Mouse (Mus musculus): ENCODE measurements around the gene Hoxd13. TPM values are rescaled to one million over a fixed set of nuclear protein-coding genes. Genes with fewer than 3 reads are reported as not detected.

Hoxd13 gene
- polyA plus RNA-seq, 1 experiment from 2014 or later, result not detected

DNA sequence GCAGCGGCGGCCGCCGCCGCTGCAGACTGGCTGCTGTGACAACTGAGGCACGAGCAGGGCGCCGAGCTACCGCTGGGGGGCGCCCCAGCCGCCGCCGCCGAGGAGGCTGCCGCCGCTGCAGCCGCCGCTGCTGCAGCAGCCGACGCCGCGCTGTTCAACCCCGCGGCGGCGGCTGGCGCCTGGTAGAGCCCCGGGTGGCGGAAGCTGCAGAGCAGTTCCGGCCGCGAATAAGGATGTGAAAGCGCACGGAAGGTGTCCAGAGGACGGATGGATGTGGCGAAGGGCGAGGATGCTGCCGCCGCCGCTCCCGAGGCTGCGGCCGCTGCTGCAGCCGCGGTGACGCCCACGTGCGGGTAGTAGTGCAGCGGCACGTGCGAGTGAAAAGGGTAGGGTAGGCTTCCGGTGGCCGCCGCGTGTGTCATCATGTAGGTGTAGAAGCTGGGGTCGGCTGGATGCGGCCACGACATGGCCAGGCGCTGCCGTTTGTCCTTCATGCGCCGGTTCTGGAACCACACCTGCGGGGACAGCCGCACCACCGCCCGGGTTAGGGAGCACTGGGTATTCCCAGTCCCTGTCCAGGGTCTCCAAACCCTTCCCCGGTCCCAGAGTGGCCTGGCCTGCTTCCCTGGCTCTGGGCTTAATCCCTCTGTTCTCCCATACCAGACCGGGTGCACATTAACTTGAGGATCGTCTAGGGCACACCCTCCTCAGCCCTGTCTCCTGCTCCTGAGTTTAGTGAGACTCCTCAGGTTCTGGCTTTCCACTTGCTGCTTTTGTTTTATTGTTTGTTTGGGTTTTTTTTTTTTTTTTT lies 12.1 kb upstream of the Hoxd13 start:
- H3K4me1 ChIP-seq, result peaks cover 14% of the 10 kb centered on the region
- H3K9me3 ChIP-seq, result no peaks in the 10 kb centered on the region
- H3K27me3 ChIP-seq (replicated peaks), result peaks cover 91% of the 10 kb centered on the region
- peak overlapping the region; percentile 50 for H3K4me3 ChIP-seq
- H3K4me2 ChIP-seq, result peak overlapping the region; percentile 68
- under 1% methylated on average over 56 of the region's 69 CpGs for WGBS
- H3K9ac ChIP-seq, result peak overlapping the region; percentile 37; the same call in 1 of the 2 replicates
- H3K36me3 ChIP-seq, result no peaks in the 10 kb centered on the region
- no peak for ATAC-seq (ENCODE audit: extremely low read depth, insufficient number of reproducible peaks, low FRiP score, low TSS enrichment)
- no peak overlapping the region for H3K27ac ChIP-seq (replicated peaks)

DNA sequence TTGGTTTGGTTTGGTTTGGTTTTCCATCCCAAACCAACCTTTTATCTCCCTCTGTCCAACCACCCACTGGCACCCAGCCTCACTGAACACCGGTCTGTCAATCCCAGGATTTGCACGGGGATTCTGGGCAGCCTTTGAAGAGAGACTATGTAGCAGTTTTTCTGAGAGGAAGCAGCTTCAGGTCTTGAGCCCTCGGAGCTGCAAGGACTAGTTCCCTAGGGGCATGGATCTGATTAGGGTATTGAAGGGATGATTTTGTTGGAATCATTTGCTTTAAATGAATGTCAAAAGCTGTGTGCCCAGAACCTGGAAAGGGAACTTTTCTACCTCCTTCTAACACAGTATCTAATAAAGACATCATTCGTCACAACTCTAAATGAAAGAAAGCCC lies 11.5 kb upstream of the Hoxd13 start:
- H3K4me3 ChIP-seq, result no peak overlapping the region
- H3K4me2 ChIP-seq, result no peak overlapping the region
- H3K9me3 ChIP-seq, result no peaks in the 10 kb centered on the region
- H3K27ac ChIP-seq (replicated peaks), result no peak overlapping the region
- ATAC-seq (ENCODE audit: extremely low read depth, insufficient number of reproducible peaks, low FRiP score, low TSS enrichment), result no peak
- no peak overlapping the region for H3K9ac ChIP-seq
- WGBS, result 3% methylated on average over 4 of the region's 4 CpGs
- H3K36me3 ChIP-seq, result no peaks in the 10 kb centered on the region
- peaks cover 16% of the 10 kb centered on the region for H3K4me1 ChIP-seq
- H3K27me3 ChIP-seq (replicated peaks), result peaks cover 91% of the 10 kb centered on the region

DNA sequence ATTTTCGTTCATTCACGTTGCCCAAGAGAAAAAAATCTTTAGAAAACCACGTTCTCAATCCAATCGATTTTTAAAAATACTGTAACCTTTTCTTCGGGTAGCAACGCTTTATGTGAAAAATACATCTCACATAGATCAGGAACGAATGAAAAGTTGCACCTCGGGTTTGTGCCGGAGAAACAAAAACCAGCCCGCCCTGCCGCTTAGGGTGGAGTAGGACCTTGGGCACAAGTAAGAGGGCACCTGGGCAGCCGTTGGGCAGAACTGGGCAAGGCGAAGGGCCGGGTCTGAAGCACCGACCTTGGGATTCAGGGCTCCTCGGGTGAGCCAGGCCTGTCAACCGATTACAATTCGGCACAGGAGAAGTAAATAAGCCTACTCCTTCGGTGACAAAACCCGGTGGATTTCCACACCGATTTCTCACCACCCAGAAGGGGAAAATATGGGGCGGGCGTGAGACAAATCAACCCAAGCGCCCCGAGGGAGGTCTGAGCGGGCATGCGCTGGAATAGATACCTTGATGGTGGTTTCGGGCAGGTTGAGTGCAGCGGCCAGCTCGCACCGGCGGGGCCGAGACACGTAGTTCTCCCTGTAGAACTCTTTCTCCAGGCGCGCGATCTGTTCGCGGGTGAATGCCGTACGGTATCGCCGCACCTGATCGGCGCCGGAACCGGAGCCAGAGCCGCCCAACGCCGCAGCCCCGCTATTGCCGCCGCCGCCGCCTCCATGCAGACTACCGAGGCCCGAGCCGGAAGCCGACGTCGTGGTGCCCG lies 10.7 kb upstream of the Hoxd13 start:
- H3K4me1 ChIP-seq, result peaks cover 18% of the 10 kb centered on the region
- peak overlapping the region; percentile 21 for H3K4me2 ChIP-seq
- no peaks in the 10 kb centered on the region for H3K9me3 ChIP-seq
- no peak for ATAC-seq (ENCODE audit: extremely low read depth, insufficient number of reproducible peaks, low FRiP score, low TSS enrichment)
- no peak overlapping the region for H3K27ac ChIP-seq (replicated peaks)
- 3% methylated on average over 62 of the region's 62 CpGs for WGBS
- peaks cover 91% of the 10 kb centered on the region for H3K27me3 ChIP-seq (replicated peaks)
- no peak overlapping the region for H3K9ac ChIP-seq
- no peaks in the 10 kb centered on the region for H3K36me3 ChIP-seq
- peak overlapping the region; percentile 18; the same call in 1 of the 2 replicates for H3K4me3 ChIP-seq

DNA sequence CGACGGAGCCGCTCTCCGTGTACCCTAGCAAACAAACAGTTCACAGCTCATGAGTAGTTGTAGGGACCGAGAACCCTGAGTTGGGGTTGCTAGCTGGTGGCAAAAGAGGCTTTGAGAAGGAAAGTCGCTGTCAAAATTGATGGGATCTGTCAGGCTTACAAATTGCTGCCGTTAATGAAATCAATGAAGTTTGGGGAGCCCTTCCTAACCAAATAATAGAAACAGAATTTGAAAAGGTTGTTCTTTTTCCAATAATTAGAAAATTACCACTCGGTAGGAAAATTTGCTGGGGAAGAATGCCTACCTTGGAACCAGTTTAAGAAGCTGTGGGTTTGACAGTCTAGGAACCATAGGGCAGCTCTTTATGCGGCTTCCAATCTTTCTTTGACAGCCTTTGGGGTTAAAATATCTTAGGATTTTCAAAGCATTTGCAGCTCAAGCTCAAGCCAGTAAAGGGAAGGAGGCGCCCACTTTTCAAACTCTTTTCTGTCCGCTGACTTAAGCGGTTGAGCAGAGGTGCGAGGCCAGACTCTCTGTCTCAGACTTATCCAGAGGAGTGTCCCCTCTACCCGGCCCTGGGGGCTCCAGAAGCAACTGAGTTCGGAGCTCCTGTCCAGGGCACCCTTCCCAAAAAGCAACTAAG lies 10.0 kb upstream of the Hoxd13 start:
- Histone ChIP-seq H3K9me3 (no peaks in the 10 kb centered on the region), H3K36me3 (no peaks in the 10 kb centered on the region), H3K27me3 (replicated peaks) (peaks cover 95% of the 10 kb centered on the region), H3K4me1 (peaks cover 18% of the 10 kb centered on the region), H3K9ac (no peak overlapping the region), H3K4me3 (peak overlapping the region; percentile 18; the same call in 1 of the 2 replicates), H3K4me2 (peak overlapping the region; percentile 21; the same call in 1 of the 2 replicates), H3K27ac (replicated peaks) (no peak overlapping the region)
- no peak for ATAC-seq (ENCODE audit: extremely low read depth, insufficient number of reproducible peaks, low FRiP score, low TSS enrichment)
- WGBS, result 2% methylated on average over 15 of the region's 15 CpGs

DNA sequence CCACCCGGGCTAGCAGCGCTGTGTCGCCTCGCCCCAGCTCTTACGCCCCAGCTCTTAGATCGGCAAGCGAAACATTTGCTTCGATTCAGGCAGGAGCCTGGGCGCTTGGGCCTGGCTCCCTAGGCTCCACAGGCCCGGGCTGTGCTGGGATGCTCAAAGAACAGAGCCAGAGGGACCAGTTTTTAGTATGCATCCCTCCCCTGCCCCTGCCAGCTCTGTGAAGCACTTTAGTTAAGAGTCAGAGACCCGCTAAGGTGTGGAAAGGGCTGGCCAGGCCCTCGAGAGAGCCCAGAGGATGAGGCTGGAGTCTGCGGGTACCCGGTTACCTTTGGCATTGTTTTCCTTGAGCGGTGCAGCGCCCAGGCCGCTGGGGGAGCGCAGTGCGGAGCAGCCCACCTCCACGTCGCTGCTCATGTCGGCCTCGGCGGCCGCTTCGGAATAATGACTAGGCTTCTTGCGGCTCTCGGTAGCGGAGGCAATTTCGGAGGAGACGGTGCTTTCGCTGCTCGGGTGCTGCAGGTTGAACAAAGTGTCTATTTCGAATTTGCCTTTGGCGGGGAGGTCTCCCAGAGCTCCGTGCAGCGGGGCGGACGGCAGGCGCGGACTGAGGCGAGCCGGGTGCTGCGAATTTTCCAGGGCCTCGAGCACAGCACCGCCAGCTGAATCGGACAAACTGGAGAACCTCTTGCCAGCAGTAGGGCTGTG lies 9.3 kb upstream of the Hoxd13 start:
- H3K36me3 ChIP-seq, result no peaks in the 10 kb centered on the region
- peaks cover 18% of the 10 kb centered on the region for H3K4me1 ChIP-seq
- H3K9me3 ChIP-seq, result no peaks in the 10 kb centered on the region
- peaks cover 99% of the 10 kb centered on the region for H3K27me3 ChIP-seq (replicated peaks)
- 2% methylated on average over 47 of the region's 47 CpGs for WGBS
- no peak for ATAC-seq (ENCODE audit: extremely low read depth, insufficient number of reproducible peaks, low FRiP score, low TSS enrichment)
- no peak overlapping the region for H3K4me2 ChIP-seq
- H3K9ac ChIP-seq, result no peak overlapping the region
- no peak overlapping the region for H3K4me3 ChIP-seq
- H3K27ac ChIP-seq (replicated peaks), result no peak overlapping the region

DNA sequence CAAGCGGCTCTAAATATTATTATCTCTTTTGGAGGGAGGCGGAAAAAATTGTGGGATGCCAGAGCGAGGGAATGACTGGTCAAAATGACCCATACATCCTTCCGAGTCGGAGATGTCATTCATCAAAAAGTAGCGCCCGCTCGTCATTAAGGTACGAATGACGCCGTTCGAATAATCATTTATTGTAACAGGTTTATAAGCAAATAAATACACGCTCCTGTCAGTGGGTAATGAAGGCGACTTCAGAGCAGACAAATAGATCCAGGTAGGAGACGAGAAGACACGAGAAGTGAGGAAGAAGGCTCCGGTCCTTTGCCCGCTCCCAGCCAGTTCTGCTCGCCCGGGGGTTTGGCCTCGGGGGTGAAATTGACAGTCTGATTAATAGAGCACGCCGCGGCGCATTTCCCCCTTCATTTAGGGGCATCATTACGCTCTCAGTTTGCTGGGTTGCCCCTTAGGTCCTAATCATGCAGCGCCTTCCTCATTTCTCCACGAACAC lies 8.6 kb upstream of the Hoxd13 start, which contains the start of gene Evx2:
Evx2 (minus strand) TSS at position 51 of the 499 bp plus-strand sequence.
- Histone ChIP-seq H3K9ac (no peak within 1 kb of the TSS), H3K27ac (replicated peaks) (no peak within 1 kb of the TSS), H3K9me3 (no peaks in the 10 kb centered on the region), H3K4me3 (no peak within 1 kb of the TSS), H3K36me3 (no peaks in the 10 kb centered on the region), H3K27me3 (replicated peaks) (peaks cover 99% of the 10 kb centered on the region), H3K4me1 (peaks cover 18% of the 10 kb centered on the region), H3K4me2 (no peak within 1 kb of the TSS)
- 2% methylated on average over 28 of the region's 28 CpGs for WGBS
- ATAC-seq (ENCODE audit: extremely low read depth, insufficient number of reproducible peaks, low FRiP score, low TSS enrichment), result no peak

DNA sequence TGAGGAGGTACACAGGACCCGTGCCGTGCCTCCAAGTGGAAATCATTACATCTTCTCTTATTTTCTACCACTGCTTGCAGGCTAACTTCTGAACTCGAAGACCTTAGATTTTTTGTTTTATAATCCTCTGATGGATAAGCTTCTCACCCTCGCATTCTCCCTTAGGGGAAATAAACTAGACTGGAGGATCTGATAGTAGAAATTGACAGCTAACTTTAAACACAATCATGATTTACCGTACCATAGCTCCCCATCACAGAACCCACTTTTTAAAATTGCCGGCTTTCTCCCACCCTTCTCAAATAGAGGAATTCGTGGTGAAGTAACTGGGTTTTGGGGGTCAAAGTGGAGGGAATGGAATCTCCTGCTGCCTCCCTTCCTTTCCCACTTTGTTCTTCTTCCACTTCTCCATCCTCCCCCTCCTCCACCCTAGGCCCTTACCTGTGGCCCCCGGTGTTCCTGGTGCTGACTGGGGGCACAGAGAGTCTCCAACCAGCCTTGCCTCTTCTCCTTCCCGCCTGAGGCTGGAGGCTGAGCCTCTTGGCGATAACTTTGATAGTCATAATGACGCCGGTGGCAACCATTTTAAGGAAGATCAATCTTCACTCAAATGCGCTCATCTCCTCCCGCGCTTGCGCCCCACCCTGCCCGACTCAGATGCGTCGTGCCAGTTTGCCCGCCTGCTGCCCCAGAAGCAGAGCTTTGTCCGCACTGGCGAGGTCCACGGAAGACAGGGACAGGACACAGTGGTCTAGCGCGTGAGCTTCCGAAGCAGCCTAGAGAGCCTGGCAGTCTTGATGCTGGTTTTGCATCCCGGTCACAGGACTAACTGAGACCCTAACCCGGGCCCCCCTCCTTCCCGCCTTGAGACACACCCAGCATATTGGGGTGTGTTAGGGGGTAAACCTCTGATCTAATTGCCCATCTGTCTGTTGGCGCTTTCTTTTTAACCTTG lies 7.4 kb upstream of the Hoxd13 start:
- no peak for ATAC-seq (ENCODE audit: extremely low read depth, insufficient number of reproducible peaks, low FRiP score, low TSS enrichment)
- 4% methylated on average over 30 of the region's 30 CpGs for WGBS
- no peaks in the 10 kb centered on the region for H3K36me3 ChIP-seq
- H3K4me2 ChIP-seq, result no peak overlapping the region
- H3K9me3 ChIP-seq, result no peaks in the 10 kb centered on the region
- H3K4me3 ChIP-seq, result no peak overlapping the region
- peaks cover 16% of the 10 kb centered on the region for H3K4me1 ChIP-seq
- H3K27ac ChIP-seq (replicated peaks), result no peak overlapping the region
- no peak overlapping the region for H3K9ac ChIP-seq
- peaks cover 99% of the 10 kb centered on the region for H3K27me3 ChIP-seq (replicated peaks)

DNA sequence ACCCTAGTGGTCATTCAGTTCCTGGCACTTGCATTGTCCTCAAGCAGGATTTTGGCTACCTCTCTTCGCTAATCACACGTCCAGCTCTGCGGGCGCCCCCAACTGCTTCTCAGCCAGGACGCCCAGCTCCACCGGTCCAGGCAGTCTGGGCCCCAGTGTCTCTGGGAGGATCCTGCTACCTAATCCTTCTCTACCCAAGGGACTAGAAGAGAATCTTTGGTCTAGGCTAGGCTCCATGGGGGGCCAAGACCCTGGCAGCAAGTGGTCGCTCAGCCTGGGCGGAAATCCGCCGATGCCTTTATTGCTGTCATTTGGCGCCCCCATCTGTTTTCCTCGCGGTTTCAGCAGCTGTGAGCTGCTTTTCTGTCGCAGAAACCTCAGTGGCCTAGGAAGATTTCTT lies 6.4 kb upstream of the Hoxd13 start:
- Histone ChIP-seq H3K4me3 (peak overlapping the region; percentile 36), H3K9ac (no peak overlapping the region), H3K9me3 (no peaks in the 10 kb centered on the region), H3K4me2 (peak overlapping the region; percentile 63), H3K27me3 (replicated peaks) (peaks cover 99% of the 10 kb centered on the region), H3K4me1 (peaks cover 11% of the 10 kb centered on the region), H3K27ac (replicated peaks) (no peak overlapping the region), H3K36me3 (no peaks in the 10 kb centered on the region)
- WGBS, result under 1% methylated on average over 14 of the region's 14 CpGs
- no peak for ATAC-seq (ENCODE audit: extremely low read depth, insufficient number of reproducible peaks, low FRiP score, low TSS enrichment)

DNA sequence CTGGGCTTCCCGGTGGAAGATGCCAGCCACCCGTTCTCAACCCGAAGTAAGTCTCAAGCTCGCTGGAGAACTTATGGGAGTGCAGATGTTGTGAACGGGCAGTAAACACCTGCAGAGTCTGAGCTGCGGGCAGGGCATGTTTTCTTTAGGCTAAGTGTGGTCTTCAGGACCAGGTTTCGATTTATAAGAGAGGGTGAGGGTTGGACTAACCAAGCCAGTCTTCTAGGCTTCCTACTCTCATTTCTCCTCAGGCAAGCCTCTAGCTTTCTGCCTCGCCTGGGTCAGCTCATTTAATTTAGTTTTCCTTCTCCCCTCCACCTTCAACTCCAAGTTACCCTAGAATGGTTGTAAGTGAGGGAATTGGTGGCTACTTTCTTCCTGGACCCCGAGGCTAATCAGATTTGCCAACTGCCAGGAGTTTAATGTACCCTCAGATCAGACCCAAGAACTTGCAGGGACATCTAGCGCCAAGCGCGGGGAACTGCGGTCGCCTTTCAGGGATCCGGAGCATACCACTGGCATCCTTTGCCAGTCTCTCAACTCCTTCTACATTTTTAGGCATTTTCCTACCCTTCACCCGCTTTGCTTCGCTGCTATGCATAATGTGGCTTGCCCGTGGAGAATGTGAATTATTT lies 4.7 kb upstream of the Hoxd13 start:
- Histone ChIP-seq H3K4me1 (peaks cover 12% of the 10 kb centered on the region), H3K9me3 (no peaks in the 10 kb centered on the region), H3K27ac (replicated peaks) (no peak overlapping the region), H3K4me3 (no peak overlapping the region), H3K4me2 (no peak overlapping the region), H3K9ac (no peak overlapping the region), H3K36me3 (no peaks in the 10 kb centered on the region), H3K27me3 (replicated peaks) (peaks cover 100% of the 10 kb centered on the region)
- WGBS, result 3% methylated on average over 18 of the region's 18 CpGs
- no peak for ATAC-seq (ENCODE audit: extremely low read depth, insufficient number of reproducible peaks, low FRiP score, low TSS enrichment)

DNA sequence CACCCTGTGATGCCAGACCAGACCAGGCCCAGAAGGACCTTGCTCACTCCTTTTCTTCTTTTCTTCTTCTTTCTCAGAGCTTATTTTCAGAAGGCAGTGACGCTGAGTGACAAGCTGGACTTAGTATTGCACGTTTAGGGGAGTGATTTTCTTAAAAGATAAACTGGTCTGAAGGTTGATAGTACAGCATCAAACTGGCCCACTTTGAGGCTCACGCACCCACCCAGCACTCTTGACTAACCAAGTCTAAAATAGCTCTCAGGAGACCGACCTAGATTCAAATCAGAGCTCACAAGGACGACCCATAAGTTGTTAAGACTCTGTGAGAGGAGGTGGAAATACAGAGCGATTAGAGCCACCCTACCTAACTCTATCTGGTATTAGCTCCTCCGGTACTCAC lies 1.7 kb upstream of the Hoxd13 start:
- peaks cover 99% of the 10 kb centered on the region for H3K27me3 ChIP-seq (replicated peaks)
- no peaks in the 10 kb centered on the region for H3K36me3 ChIP-seq
- ATAC-seq (ENCODE audit: extremely low read depth, insufficient number of reproducible peaks, low FRiP score, low TSS enrichment), result no peak
- 4% methylated on average over 7 of the region's 7 CpGs for WGBS
- no peaks in the 10 kb centered on the region for H3K9me3 ChIP-seq
- H3K4me1 ChIP-seq, result peaks cover 16% of the 10 kb centered on the region
- no peak overlapping the region for H3K4me3 ChIP-seq
- H3K9ac ChIP-seq, result no peak overlapping the region
- no peak overlapping the region for H3K27ac ChIP-seq (replicated peaks)
- H3K4me2 ChIP-seq, result no peak overlapping the region

Data from heart, embryonic 13.5 days (tissue).